Mouse (Mus musculus) adipose tissue, adult 10 weeks (tissue): ENCODE data around the gene Olfr777. TPM values are rescaled to one million over a fixed set of nuclear protein-coding genes. Genes with fewer than 3 reads are reported as not detected.

Source experiments
- polyA plus RNA-seq: library from polyadenylated mRNA; stranded (reverse); fragments of 350-450 nt; fragmentation: Illumina TruSeq; extraction: RNeasy Lipid Tissue Mini Kit (QIAGEN cat#74804); gene quantifications from one replicate; pipeline ENCODE4 v1.2.3, GENCODE M21; 2014; ENCODE audit warnings: low read depth, low replicate concordance

Olfr777 gene
- polyA plus RNA-seq = not detected

GRCm38 (mm10) chr10:129271081-129271535, at the start of gene Olfr777:
TSS of gene Olfr777 (minus strand) at chr10:129271485.

GRCm38 (mm10) chr10:129317817-129318216, 46.5 kb upstream of the Olfr777 start, which contains the start of gene Olfr780:
TSS of gene Olfr780 (plus strand) at chr10:129318117.

GRCm38 (mm10) chr10:129258827-129259226, 12.5 kb downstream of the Olfr777 start, which contains the start of gene Olfr776:
TSS of gene Olfr776 (plus strand) at chr10:129259127.

GRCm38 (mm10) chr10:129248112-129248511, 23.2 kb downstream of the Olfr777 start, which contains the start of gene Olfr775:
TSS of gene Olfr775 (plus strand) at chr10:129248412.

GRCm38 (mm10) chr10:129235904-129236303, 35.4 kb downstream of the Olfr777 start, which contains the start of gene Olfr774:
TSS of gene Olfr774 (plus strand) at chr10:129236204.

Other genes with a start within 250 kb of the Olfr777 start
- gene Olfr764-ps1, start 231.6 kb downstream of the Olfr777 start, polyA plus RNA-seq = not detected
- not detected for gene Olfr765, start 221.5 kb downstream of the Olfr777 start, polyA plus RNA-seq
- not detected for gene Olfr766-ps1, start 202.5 kb downstream of the Olfr777 start, polyA plus RNA-seq
- not detected for gene Olfr767, start 188.6 kb downstream of the Olfr777 start, polyA plus RNA-seq
- gene Olfr768, start 172.1 kb downstream of the Olfr777 start, polyA plus RNA-seq = not detected
- gene Olfr769, start 153.6 kb downstream of the Olfr777 start, polyA plus RNA-seq = not detected
- not detected for gene Olfr770, start 132.5 kb downstream of the Olfr777 start, polyA plus RNA-seq
- not detected for gene Olfr771, start 106.7 kb downstream of the Olfr777 start, polyA plus RNA-seq
- gene Olfr772, start 93.6 kb downstream of the Olfr777 start, polyA plus RNA-seq = not detected
- gene Olfr773, start 84.1 kb downstream of the Olfr777 start, polyA plus RNA-seq = not detected
- gene Olfr774, start 35.3 kb downstream of the Olfr777 start, polyA plus RNA-seq = not detected
- gene Olfr775, start 23.1 kb downstream of the Olfr777 start, polyA plus RNA-seq = not detected
- gene Olfr776, start 12.4 kb downstream of the Olfr777 start, polyA plus RNA-seq = not detected
- not detected for gene Olfr780, start 46.6 kb upstream of the Olfr777 start, polyA plus RNA-seq
- gene Olfr781, start 57.4 kb upstream of the Olfr777 start, polyA plus RNA-seq = not detected
- not detected for gene Olfr782, start 77.4 kb upstream of the Olfr777 start, polyA plus RNA-seq
- gene Olfr784, start 112.6 kb upstream of the Olfr777 start, polyA plus RNA-seq = not detected
- gene Olfr785, start 133.9 kb upstream of the Olfr777 start, polyA plus RNA-seq = not detected
- gene Olfr786, start 155.8 kb upstream of the Olfr777 start, polyA plus RNA-seq = not detected
- not detected for gene Olfr787, start 190.4 kb upstream of the Olfr777 start, polyA plus RNA-seq
- gene Olfr788, start 199.5 kb upstream of the Olfr777 start, polyA plus RNA-seq = not detected
- not detected for gene Olfr789, start 213.3 kb upstream of the Olfr777 start, polyA plus RNA-seq
- not detected for gene Olfr790, start 227.0 kb upstream of the Olfr777 start, polyA plus RNA-seq